Mouse (Mus musculus) olfactory bulb, adult 2 months (tissue): ENCODE measurements around the gene Fyn.

Experiments used
- CTCF ChIP-seq: fragments of 200-500 bp; IDR thresholded peaks from 2 replicates; pipeline ENCODE4 v1.5.1; 2012; ENCODE audit warnings: low read depth, mild to moderate bottlenecking, low read length, moderate library complexity; ENCODE audit not compliant: insufficient read depth
- POLR2A ChIP-seq: fragments of 200-500 bp; IDR thresholded peaks from 2 replicates; pipeline ENCODE4 v1.6.1; 2012; ENCODE audit warnings: mild to moderate bottlenecking, low read depth, low read length, moderate library complexity; ENCODE audit not compliant: insufficient read depth

DNA sequence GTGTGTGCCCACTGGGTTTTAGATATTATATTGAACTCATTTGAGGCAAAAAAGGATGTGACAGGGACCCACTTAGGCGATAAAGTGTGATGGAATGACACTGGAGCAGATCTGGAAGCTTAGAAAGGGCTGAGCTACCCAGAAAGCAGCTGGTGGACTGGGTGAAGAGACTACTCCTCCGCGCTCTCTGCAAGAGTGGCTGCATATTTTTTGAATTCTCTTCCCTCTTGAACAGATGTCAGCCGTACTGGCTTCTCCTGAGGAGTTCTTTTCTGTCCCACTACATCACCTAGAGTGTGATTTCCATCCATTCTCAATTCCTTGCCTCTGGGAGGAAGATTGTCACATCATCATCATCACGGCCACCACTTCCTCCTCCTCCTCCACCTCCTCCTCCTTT lies 26.9 kb downstream of the Fyn start:
- no peak for TF ChIP-seq CTCF
- no peak for TF ChIP-seq POLR2A
